Mouse (Mus musculus) lung, adult 2 months (tissue): ENCODE data around the gene Syt6. TPM values are rescaled to one million over a fixed set of nuclear protein-coding genes. Genes with fewer than 3 reads are reported as not detected.

Experiments used
- DNase-seq: peaks from one replicate; pipeline ENCODE4 v3.0.0; 2022
- H3K4me1 ChIP-seq: fragments of 200-500 bp; 2 replicates; pipeline ENCODE4 v1.6.1; 2011; ENCODE audit warnings: low read length; ENCODE audit not compliant: control insufficient read depth, insufficient read depth
- H3K4me3 ChIP-seq: fragments of 200-500 bp; replicated peaks from 2 replicates; pipeline ENCODE3; 2011; ENCODE audit warnings: low read depth, mild to moderate bottlenecking, control low read depth, low read length; ENCODE audit errors: extremely low read depth
- CTCF ChIP-seq: fragments of 200-500 bp; IDR thresholded peaks from 2 replicates; pipeline ENCODE4 v1.5.1; 2011; ENCODE audit warnings: mild to moderate bottlenecking, low read length, control low read depth; ENCODE audit not compliant: insufficient read depth
- POLR2A ChIP-seq: fragments of 200-500 bp; IDR thresholded peaks from 2 replicates; pipeline ENCODE4 v1.6.1; 2011; ENCODE audit warnings: low read depth, mild to moderate bottlenecking, control low read depth, low read length, borderline replicate concordance; ENCODE audit errors: extremely low read depth
- WGBS: fragments of 180-500 bp; shearing (Covaris S2); methylation state at CpG from one replicate; pipeline ENCODE4 v1.1.7; 2018; 5-methylcytosine and 5-hydroxymethylcytosine counted together
- polyA plus RNA-seq: library from polyadenylated mRNA; depleted of rRNA; stranded (reverse); fragments of >200 nt; gene quantifications from 2 replicates; pipeline ENCODE4 v1.2.3, GENCODE M21; 2012; rRNA removed

Syt6 gene
- 0.63 and 1.1 TPM in 2 replicates for polyA plus RNA-seq

DNA sequence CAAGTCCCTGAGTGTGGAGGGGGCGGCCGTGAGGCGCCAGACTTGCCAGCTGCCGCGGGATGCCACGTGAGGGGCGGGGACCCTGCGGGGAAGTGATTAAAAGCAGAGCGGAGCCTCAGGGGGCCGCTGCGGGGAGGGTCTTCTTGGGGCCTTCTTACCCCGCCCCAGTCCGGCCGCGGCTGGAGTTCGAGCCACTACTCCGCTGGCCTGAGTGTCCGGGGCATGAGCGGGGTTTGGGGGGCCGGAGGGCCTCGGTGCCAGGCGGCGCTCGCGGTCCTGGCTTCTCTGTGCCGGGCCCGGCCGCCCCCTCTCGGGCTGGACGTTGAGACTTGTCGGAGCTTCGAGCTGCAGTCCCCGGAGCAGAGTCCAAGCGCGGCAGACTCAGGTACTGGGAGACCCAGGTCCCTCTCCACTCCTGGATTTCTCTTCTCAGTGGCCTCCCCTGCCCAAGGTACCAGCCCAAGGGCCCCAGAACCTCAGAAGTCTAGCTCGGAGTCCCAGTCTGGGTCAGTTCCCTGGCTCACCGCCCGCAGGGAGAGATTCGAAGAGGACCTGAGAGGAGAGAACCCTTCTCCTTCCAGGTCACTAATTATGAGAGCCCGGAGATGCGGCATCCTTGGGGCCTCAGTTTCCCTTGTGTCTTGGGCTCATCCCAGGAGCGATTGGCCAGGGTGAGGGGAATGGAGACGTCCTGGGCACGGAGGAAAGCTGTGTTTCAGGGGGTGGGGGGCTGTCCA is at the start of gene Syt6:
Gene Syt6 (plus strand): TSS at position 76 of the 737 bp plus-strand sequence.
- Histone ChIP-seq H3K4me3 (no peak within 1 kb of the TSS), H3K4me1 (peaks cover 7% of the 10 kb centered on the region)
- 1% methylated on average over 44 of the region's 44 CpGs for WGBS
- TF ChIP-seq CTCF (no peak), POLR2A (no peak)
- no peak for DNase-seq

DNA sequence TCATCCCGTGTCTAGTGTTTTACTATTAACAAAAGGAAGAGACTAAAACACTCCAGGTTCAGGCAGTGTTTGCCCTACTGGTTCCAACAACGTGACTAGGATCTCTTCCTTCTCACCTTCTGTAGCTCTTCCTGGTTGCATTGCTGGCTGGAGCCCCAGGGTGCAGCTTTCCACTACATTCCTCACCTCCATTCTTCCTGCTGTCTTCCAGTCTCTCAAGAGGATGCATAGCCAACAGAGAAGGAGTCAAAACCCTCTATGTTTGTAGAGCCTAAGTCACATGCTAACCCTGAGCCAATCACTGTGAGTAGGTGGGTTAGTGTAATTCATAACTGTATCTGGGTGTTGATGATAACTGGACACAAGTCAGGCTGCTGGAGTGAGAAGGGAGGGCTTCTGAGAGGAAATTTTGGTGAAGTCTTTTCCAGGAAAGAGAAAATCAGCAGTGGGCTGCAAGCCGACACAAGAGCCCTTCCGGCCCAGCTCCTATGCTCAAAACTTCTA is 48.8 kb upstream of the Syt6 start:
- WGBS = 49% methylated on average over 4 of the region's 4 CpGs
- Histone ChIP-seq H3K4me1 (no peaks in the 10 kb centered on the region), H3K4me3 (no peak overlapping the region)
- no peak for DNase-seq
- TF ChIP-seq CTCF = no peak
- no peak for TF ChIP-seq POLR2A

DNA sequence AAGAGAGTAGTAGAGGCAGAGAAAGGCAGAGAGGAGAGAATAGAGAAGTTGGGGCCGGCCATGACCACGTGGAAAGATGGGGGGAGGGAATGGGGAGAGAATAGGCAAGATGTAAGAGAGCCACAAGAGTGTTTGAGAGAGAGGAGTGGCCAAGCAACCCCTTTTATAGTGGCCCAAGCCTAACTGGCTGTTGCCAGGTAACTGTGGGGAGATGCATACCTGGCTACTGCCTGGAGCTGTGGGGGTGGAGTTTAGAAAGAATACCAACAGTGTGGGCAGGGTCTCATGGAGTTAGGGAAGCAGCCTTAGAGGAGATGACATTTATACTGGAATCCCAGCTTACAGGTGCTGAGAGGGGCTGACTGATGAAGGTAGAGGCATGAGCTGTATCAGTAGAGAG is 48.2 kb upstream of the Syt6 start:
- no peak for DNase-seq
- WGBS = 15% methylated on average over 2 of the region's 2 CpGs
- no peak for TF ChIP-seq POLR2A
- no peak for TF ChIP-seq CTCF
- Histone ChIP-seq H3K4me1 (no peaks in the 10 kb centered on the region), H3K4me3 (no peak overlapping the region)

DNA sequence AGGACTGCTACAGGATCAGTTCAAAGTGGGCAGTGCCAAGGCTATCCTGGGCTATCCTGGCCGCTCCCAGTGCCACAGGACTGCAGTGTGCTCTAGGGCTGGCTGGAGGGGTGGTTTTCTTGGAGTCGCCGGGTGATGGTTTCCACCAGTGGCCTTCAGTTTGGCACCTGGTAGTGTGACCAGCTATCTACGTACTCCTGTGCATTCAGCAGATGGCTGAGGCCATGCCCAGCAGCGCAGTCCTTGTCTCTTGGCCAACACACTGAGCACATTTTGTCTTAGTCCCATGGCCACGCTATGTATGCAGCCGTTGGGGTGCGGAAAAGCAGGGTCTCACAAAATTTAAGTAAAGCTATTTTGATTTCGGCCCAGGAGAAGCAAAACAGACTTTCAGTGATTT is 41.0 kb upstream of the Syt6 start:
- no peak for TF ChIP-seq POLR2A
- TF ChIP-seq CTCF = no peak
- 91% methylated on average over 9 of the region's 9 CpGs for WGBS
- H3K4me3 ChIP-seq = no peak overlapping the region
- H3K4me1 ChIP-seq = no peaks in the 10 kb centered on the region
- DNase-seq = no peak

DNA sequence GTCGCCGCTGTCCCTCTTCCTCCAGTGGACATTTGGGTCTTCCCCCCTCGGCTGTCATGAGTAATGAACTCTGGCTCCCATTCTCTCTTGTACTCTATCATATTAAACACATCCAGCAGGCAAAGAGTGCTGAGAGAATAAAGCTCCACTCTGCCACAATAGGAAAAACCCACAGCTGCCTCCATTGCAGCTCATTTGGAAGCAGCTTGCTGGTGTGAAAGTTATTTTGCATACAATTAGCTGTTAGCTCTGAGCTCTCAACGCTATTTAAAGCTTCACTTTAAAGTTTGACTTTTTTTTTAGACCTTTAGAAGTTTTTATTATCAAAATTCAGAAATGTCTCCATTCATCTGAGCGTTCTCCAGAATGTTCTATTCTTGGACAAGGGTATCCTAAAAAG is 39.8 kb upstream of the Syt6 start:
- DNase-seq = no peak
- TF ChIP-seq POLR2A = no peak
- no peak for TF ChIP-seq CTCF
- Histone ChIP-seq H3K4me3 (no peak overlapping the region), H3K4me1 (no peaks in the 10 kb centered on the region)
- WGBS = 45% methylated on average over 5 of the region's 5 CpGs

DNA sequence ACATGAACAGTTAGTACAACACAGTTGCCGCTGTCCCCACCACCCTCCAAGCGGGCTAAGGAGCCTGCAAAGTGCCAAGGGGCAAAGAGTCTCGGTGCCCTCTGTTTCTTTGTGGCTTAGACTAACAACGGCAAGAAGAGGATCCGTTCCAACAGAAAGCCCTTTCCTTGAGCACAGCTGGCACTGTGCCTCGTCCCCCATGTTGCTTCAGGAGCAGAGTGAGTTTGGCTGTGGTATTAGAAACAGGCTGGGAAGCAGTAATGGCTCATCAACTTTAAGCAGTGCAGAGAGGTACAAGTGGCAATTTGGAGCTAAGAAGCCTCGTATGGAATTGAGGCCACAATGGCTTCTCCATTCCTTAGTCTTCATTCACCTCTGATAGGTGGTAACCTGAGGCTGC is 35.9 kb upstream of the Syt6 start:
- 52% methylated on average over 7 of the region's 7 CpGs for WGBS
- no peak for TF ChIP-seq POLR2A
- TF ChIP-seq CTCF = no peak
- H3K4me1 ChIP-seq = no peaks in the 10 kb centered on the region
- H3K4me3 ChIP-seq = no peak overlapping the region
- no peak for DNase-seq

DNA sequence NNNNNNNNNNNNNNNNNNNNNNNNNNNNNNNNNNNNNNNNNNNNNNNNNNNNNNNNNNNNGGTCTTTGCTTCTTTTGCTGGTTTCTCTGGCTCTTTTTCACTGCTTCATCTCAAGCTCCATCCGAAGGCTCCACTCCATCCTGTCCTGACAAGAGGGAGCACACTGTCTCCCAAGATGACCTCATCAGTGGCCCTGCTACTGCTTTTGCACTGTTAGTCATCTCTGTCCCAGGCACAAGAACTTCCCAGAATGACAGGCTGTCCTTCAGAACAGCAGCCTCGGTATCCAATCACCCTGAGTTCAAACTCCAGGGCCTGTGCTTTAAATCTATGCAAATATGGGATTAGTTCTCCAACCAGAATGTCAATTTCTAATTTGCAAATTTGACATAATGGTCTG is 28.9 kb upstream of the Syt6 start:
- 56% methylated on average over 2 of the region's 2 CpGs for WGBS
- TF ChIP-seq POLR2A = no peak
- TF ChIP-seq CTCF = no peak
- no peak overlapping the region for H3K4me3 ChIP-seq
- no peaks in the 10 kb centered on the region for H3K4me1 ChIP-seq
- DNase-seq = no peak

DNA sequence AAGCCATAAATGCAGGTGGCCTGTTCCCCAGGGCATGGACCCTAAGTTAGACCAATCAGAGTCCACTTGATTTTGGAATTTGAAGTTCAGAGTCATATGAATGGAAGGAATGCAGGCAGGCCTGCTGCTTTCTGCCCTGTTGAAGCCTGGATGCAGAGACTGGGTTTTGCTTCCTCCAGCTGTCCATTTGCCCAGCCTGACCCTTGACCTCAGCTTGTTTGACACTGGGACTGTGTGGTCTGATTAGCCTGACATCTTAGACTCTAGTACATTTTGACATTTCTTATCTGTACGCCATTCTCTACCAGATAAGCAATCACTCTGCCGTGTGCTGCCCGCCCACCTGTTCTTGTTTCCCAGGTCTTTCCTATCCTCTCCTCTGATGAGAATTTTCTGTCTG is 28.4 kb upstream of the Syt6 start:
- WGBS = 56% methylated on average over 3 of the region's 3 CpGs
- TF ChIP-seq POLR2A (no peak), CTCF (no peak)
- no peak for DNase-seq
- Histone ChIP-seq H3K4me3 (no peak overlapping the region), H3K4me1 (no peaks in the 10 kb centered on the region)

DNA sequence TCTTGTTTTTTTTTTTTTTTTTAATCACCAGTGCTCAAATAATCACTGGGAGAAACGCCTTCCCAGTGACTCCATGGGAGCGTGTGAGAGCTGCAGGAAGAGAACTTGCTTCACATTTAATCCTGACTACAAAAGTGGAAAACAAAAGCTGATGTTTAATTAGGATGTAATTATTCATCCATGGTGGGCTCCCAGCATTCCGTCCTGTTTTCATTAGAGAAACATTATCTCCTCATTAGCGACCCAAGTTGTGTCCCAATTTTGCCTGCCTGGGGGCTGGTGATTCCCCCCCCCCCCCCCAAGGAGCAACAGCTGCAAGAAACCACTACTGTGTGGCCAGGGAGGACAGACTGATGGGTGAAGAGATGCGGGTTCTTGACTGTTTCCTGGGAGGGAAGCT is 24.8 kb upstream of the Syt6 start:
- TF ChIP-seq CTCF = no peak
- 60% methylated on average over 5 of the region's 5 CpGs for WGBS
- H3K4me3 ChIP-seq = no peak overlapping the region
- DNase-seq = no peak
- H3K4me1 ChIP-seq = no peaks in the 10 kb centered on the region

DNA sequence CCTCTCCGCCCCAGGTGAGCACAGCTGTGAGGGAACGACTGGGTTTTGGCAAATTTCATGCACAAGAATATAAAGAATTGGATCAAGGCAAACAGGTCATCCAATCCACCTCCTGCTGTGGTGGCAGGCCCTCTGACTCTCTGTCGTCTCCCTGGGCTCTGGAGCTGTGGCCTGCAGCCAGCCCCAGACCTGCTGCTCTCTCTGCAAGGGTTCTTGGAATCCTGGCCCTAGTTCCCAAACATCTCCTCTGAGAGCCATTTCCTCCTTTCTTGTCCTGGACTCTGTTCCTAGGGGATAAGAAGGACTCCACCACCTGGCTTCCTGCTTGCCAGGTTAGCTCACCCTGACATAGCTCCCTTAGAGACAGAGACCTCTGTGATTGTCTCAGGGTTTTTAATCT is 7.8 kb upstream of the Syt6 start:
- TF ChIP-seq POLR2A = no peak
- TF ChIP-seq CTCF = no peak
- DNase-seq = no peak
- no peak overlapping the region for H3K4me3 ChIP-seq
- 66% methylated on average over 3 of the region's 3 CpGs for WGBS
- no peaks in the 10 kb centered on the region for H3K4me1 ChIP-seq
